Mouse (Mus musculus): Measurements from ENCODE around the gene Kazn. TPM values are rescaled to one million over a fixed set of nuclear protein-coding genes. Genes with fewer than 3 reads are reported as not detected.

Kazn gene
- total RNA-seq, 2 experiments from 2014 or later = 86.1 to 104 TPM

Other genes with a start within 250 kb of the Kazn start
- 1 to 10 TPM; 4.6 to 5.1 TPM for gene Fhad1, start 224.3 kb downstream of the Kazn start, total RNA-seq (2021)
- gene Tmem51, start 155.1 kb downstream of the Kazn start, total RNA-seq (2021) = 1 to 10 TPM; 3.9 to 4.6 TPM